Mouse (Mus musculus) urinary bladder, adult 2 months (tissue): ENCODE data around the gene Gcnt7. TPM values are rescaled to one million over a fixed set of nuclear protein-coding genes. Genes with fewer than 3 reads are reported as not detected.

Experiments used
- DNase-seq: peaks from one replicate; pipeline ENCODE4 v3.0.0; 2022; ENCODE audit warnings: low spot score
- polyA plus RNA-seq: library from polyadenylated mRNA; depleted of rRNA; stranded (reverse); fragments of >200 nt; gene quantifications from 2 replicates; pipeline ENCODE4 v1.2.3, GENCODE M21; 2012

The Gcnt7 gene
- polyA plus RNA-seq, 1 experiment, result not detected

- DNase-seq, result no peak
Measured at GRCm38 (mm10) chr2:172460647-172461046, 2.3 kb upstream of the Gcnt7 start.

DNA sequence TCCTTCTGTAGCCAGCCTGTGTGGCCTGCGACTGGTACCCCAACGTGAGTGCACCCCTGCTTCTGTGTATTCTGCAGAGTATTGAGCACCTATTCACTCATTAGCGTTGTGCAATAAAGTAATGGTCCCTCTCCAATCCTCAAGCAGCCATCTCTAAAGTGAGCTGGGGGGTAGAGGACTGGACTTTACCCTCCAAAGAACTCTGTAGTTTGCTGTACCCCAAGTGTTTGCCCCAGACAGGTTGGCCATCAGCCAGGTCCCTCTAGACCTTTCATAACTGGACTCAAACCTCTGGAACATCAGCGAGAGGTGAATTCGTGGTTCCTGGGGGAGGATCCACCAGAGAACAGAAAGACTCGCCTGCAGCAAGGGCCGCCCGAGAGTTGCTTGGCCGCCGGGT is 5.9 kb downstream of the Gcnt7 start:
- DNase-seq, result no peak

DNA sequence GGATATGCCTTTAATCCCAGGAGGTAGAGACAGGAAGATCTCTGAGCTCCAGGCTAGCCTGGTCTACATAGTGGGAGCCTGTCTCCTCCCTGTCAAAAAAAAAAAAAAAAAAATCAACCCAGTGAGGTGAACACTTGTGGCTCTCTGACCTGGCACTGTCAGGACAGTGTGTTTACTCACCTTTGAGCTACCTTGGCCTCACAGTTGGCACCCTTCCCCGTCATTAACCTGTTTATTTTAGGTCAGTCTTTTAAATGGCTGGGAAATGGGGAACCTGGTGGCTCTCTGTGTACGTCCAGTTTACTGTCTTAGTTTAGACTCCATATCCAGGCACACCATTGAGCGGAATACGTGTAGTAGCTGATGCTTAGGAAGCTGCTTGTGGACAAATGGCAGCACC is 6.4 kb downstream of the Gcnt7 start:
- no peak for DNase-seq

- no peak for DNase-seq
Measured at GRCm38 (mm10) chr2:172450640-172451039, 7.8 kb downstream of the Gcnt7 start.

- DNase-seq, result no peak
Measured at GRCm38 (mm10) chr2:172448329-172448728, 10.1 kb downstream of the Gcnt7 start.

GRCm38 (mm10) chr2:172447317-172447716 is 11.1 kb downstream of the Gcnt7 start:
- no peak for DNase-seq

- no peak for DNase-seq
Measured at GRCm38 (mm10) chr2:172445617-172446016, 12.8 kb downstream of the Gcnt7 start.

GRCm38 (mm10) chr2:172441176-172441575 is 17.2 kb downstream of the Gcnt7 start:
- no peak for DNase-seq

- no peak for DNase-seq
Measured at GRCm38 (mm10) chr2:172440640-172441005, 17.8 kb downstream of the Gcnt7 start.

GRCm38 (mm10) chr2:172439843-172440639 is 18.4 kb downstream of the Gcnt7 start, which contains the start of gene Rtf2:
TSS of gene Rtf2 (plus strand) at chr2:172440556.
- peak; percentile 99 for DNase-seq

DNA sequence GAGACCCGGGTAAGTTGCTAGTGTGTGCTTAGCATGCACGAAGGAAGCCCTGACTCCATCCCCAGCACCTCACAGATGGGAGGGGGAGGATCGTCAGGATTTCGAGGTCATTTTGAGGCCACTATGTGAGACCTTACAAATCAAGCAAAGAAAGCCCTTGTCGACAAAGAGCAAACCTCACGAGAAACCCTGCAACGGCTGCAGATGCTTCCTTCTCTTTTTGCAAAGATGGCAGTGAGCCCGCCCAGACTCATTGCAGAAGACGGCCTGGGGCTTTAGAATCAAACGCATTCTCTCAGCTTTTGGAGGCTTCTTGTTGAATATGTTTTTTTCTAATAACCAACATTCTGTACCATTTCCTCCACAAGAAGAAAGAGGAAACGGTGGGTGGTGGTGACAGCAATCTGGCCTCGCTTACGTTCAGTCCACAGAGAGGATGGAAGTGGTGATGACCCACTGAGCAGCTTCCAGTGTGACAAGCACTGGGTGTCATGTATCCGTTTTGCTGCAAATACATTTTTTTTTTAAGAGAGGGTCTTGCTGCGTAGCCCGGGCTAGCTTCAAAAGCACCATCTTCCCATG is 20.9 kb downstream of the Gcnt7 start:
- DNase-seq, result no peak

GRCm38 (mm10) chr2:172433746-172434145 is 24.6 kb downstream of the Gcnt7 start:
- DNase-seq, result no peak

- DNase-seq, result no peak
Measured at GRCm38 (mm10) chr2:172430609-172431008, 27.8 kb downstream of the Gcnt7 start.

DNA sequence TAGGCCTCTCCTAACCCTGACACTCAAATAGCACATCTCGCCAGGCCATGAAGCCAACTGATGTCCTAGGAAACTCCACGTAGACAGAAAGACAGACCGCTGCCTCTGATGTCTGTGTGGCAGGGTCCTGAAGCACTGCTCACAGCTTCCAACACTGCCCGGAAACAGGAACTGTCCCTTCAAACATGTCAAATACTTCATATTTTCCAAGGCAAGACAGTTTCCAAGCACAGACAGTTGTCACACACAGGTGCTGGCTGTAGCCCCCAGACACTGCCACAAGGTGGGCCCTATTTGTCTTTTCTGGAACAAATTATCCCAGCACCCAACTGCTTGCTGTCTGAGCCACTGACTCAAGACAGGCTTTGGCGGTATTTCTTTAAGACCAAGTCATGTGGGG is 40.2 kb downstream of the Gcnt7 start:
- DNase-seq, result no peak

DNA sequence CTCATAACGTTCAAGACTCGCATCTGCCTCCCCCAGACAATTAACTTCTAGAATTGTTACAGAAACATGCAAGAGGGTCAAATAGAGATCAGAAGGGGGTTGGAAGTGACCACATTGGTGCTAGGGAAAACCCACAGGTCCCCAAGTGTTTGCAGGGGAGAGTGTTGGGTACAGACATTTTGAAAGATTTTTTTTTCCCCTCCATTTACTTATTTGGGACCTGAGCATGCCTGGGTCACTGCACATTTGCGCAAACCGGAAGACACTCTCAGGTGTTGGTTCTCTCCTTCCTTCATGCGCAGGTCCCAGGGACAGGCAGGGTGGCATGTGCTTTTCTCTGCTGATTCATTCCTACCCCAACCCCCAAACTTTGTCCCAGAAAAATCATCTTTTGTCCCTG is 41.5 kb downstream of the Gcnt7 start:
- DNase-seq, result no peak

GRCm38 (mm10) chr2:172416218-172416617 is 42.2 kb downstream of the Gcnt7 start:
- no peak for DNase-seq

GRCm38 (mm10) chr2:172413894-172414293 is 44.5 kb downstream of the Gcnt7 start:
- no peak for DNase-seq

DNA sequence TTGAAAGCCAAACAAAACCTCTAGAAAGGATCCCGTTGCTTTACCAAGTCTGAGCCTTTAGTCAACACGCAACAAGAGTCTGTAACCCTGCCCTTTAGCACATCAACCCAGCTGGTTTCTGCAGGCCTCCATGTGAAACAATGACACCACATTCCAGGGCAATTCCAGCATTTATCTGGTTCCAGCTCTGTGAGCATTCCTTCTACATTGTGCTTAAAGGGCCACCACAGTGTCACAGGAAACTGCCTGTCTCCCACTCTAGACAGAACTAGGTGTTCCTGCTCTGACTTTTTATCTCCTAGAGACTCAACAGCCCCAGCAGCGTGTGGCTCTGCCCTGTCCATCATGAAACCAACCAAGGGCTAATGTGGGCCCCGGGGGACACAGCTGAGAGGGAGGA is 45.1 kb downstream of the Gcnt7 start:
- no peak for DNase-seq

DNA sequence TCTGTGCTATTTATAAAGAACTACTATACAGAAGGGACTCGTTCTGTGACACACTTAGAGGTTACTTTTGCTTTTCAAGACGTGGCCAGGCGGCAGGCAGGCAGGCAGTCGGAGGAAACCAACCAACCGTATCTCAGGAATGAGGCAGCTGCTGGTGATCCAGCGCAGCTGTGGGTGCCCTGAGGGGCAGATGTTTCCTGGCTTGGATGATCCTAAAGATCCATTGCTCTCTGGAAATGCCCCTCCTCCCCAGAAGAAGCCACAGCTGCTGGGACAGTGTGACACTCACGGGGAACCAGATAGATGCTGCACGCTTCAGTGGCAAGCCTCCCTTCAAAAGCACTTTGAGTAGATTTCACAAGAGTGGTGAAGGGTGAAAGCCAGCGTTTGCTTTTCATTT is 45.9 kb downstream of the Gcnt7 start:
- DNase-seq, result no peak

DNA sequence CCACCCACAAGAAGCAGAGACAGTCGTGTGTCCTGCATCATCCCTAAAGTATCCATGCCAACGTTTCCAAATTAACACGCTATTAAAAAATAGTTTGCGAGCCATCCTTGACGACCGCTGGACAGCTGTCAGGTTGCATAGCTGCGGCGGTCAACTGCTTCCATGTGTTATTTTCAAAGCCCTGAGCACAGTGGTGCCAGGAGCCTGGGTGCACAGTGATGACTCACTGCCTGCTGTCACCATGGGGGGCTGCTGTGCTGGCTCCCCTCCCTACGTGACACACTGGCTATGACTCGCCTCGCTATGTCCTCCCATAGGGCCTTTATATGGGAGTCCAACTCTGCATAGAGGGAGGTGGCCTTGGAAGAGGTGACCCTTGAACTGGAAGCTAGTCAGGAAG is 47.3 kb downstream of the Gcnt7 start:
- DNase-seq, result no peak

- DNase-seq, result no peak
Measured at GRCm38 (mm10) chr2:172410686-172411085, 47.7 kb downstream of the Gcnt7 start.

- DNase-seq, result no peak
Measured at GRCm38 (mm10) chr2:172407499-172407898, 50.9 kb downstream of the Gcnt7 start.

DNA sequence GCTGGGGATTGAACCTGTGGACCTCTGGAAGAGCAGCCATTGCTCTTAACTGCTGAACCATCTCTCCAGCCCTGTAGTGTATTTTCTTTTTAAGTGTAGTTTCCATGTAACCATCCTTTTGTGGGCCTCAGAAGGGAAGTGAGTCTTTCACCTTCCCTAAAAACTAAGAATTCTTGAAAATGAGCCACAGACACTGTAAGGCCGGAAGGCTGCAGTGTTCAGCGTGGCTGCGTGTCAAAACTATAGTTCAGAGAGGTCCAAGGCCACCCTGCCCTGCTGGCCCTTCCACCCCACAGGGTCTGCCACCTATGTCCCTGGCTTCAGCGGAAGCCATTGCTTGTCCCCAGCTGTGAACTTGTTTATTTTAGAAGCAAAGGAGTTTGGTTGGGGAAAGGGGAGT is 52.2 kb downstream of the Gcnt7 start:
- DNase-seq, result no peak

DNA sequence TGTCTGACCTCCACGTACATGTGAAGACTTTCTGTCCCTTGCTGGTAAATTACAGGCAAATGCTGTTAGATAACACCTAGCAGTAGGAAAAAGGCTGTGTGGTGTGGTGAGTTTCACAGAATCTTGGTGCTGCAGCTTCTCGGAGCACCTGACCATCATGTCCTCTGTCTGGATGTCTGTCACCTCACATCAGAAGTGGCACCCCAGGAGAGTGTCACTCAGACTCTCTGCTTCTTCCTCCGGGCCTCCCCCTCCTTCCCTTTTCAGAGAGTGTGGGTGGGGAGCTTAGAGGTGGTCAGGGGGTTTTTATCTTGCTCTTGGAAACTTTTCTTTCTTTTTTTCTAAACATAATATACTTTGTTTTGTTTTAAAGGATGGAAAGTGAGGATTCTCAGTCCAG is 53.4 kb downstream of the Gcnt7 start:
- no peak for DNase-seq
